Mouse (Mus musculus) midbrain, embryonic 11.5 days (tissue): ENCODE results near the gene Tmx2. TPM values are rescaled to one million over a fixed set of nuclear protein-coding genes. Genes with fewer than 3 reads are reported as not detected.

ENCODE experiments used
- ATAC-seq: fragments of 200-750 bp; cut with Nextera tagmentation; 2 replicates; pipeline ENCODE4 v1.8.0; 2017; ENCODE audit warnings: moderate TSS enrichment, moderate library complexity; ENCODE audit not compliant: low FRiP score
- DNase-seq: peaks from one replicate; pipeline ENCODE4 v3.0.0; 2015; ENCODE audit warnings: low spot score; ENCODE audit errors: missing footprints
- H3K27ac ChIP-seq: fragments of 300-500 bp; sonication (generic); 2 replicates; pipeline ENCODE4 v1.5.1; 2014; ENCODE audit warnings: low read depth, low read length
- H3K27me3 ChIP-seq: fragments of 300-500 bp; sonication (generic); 2 replicates; pipeline ENCODE4 v1.6.1; 2014; ENCODE audit warnings: mild to moderate bottlenecking, low read length, moderate library complexity, mixed read lengths; ENCODE audit not compliant: control insufficient read depth, insufficient read depth
- H3K36me3 ChIP-seq: fragments of 300-500 bp; sonication (generic); 2 replicates; pipeline ENCODE4 v1.6.1; 2014; ENCODE audit warnings: mild to moderate bottlenecking, low read length, moderate library complexity, mixed read lengths; ENCODE audit not compliant: control insufficient read depth, insufficient read depth
- H3K4me1 ChIP-seq: fragments of 300-500 bp; sonication (generic); 2 replicates; pipeline ENCODE4 v1.6.1; 2014; ENCODE audit warnings: low read length; ENCODE audit not compliant: control insufficient read depth, insufficient read depth
- H3K4me2 ChIP-seq: fragments of 300-500 bp; sonication (generic); 2 replicates; pipeline ENCODE4 v1.6.1; 2014; ENCODE audit warnings: mild to moderate bottlenecking, moderate library complexity
- H3K4me3 ChIP-seq: fragments of 300-500 bp; sonication (generic); 2 replicates; pipeline ENCODE4 v1.5.1; 2014; ENCODE audit warnings: low read depth, low read length
- H3K9ac ChIP-seq: fragments of 300-500 bp; sonication (generic); 2 replicates; pipeline ENCODE4 v1.6.1; 2014; ENCODE audit warnings: low read length
- H3K9me3 ChIP-seq: fragments of 300-500 bp; sonication (generic); 2 replicates; pipeline ENCODE4 v1.6.1; 2016; ENCODE audit warnings: low read length; ENCODE audit not compliant: control insufficient read depth
- WGBS: fragments of 180-500 bp; shearing (Covaris S2); extraction: QIAGEN DNeasy Blood & Tissue Kit; methylation state at CpG from one replicate; pipeline ENCODE4 v1.1.7; 2014; 5-methylcytosine and 5-hydroxymethylcytosine counted together
- polyA plus RNA-seq: library from polyadenylated mRNA; unstranded; fragments of >200 nt; fragmentation: Nextera tagmentation; extraction: Ambion mirVana; gene quantifications from 2 replicates; pipeline ENCODE4 v1.2.1, GENCODE M21; 2014

Gene Tmx2
- polyA plus RNA-seq, 1 experiment from 2014 or later = 195 TPM

DNA sequence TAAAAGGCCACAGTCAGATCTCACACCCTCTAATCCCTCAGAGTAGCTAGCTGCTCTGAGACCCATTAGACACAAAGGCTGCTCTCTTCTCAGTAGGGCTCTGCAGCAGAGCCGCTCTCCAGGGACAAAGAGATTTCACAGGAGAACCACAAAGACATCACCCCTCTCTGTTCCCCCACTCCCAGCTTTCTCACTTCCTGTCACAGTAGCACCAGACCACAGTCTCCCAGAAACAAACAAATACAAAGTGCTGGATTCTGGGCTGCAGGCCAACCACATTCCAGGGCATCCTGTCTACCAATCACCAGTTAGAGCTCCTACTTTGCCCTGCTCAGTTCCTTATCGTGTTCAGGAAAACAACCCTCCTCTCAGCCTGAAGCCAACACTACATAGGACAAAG lies 43.3 kb downstream of the Tmx2 start:
- DNase-seq = peak; percentile 94
- H3K4me3 ChIP-seq = no peak overlapping the region
- H3K9me3 ChIP-seq = no peaks in the 10 kb centered on the region
- H3K27me3 ChIP-seq = no peaks in the 10 kb centered on the region
- peak overlapping the region; percentile 16; the same call in 1 of the 2 replicates for H3K4me2 ChIP-seq
- H3K27ac ChIP-seq = peak overlapping the region; percentile 83
- H3K9ac ChIP-seq = peak overlapping the region; percentile 21; the same call in 1 of the 2 replicates
- H3K4me1 ChIP-seq = peaks cover 38% of the 10 kb centered on the region
- peak; percentile 91 for ATAC-seq
- WGBS = 2% methylated on average over 2 of the region's 2 CpGs
- H3K36me3 ChIP-seq = no peaks in the 10 kb centered on the region

DNA sequence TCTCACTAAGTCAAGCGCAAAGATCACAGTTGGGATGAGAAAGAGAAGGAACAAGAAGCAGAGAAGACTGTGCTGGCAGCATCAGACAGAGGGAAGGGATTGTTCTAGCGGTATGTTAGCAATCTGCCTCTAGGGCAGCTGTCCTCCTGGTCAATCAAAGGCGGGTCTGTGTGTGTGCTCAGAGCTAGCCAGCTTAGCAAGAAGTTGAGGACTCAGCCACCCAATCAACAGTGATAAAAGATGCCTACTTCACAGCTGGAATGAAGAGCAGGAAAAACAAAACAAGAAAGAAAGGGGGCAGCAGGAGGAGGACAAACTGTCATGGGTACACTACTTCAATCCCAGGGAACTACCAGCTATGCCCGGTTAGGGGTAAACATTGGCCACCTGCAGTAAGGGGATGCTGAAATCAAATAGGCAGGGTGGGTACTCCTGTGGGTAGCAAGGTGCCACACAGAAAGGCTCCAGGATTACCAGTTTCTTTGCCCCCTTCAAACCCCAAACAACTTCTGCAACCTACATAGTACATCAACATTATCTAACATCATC lies 43.9 kb downstream of the Tmx2 start:
- H3K27me3 ChIP-seq = no peaks in the 10 kb centered on the region
- H3K4me3 ChIP-seq = no peak overlapping the region
- H3K27ac ChIP-seq = peak overlapping the region; percentile 83
- H3K36me3 ChIP-seq = no peaks in the 10 kb centered on the region
- ATAC-seq = peak; percentile 45
- 27% methylated on average over 4 of the region's 4 CpGs for WGBS
- no peaks in the 10 kb centered on the region for H3K9me3 ChIP-seq
- no peak overlapping the region for H3K9ac ChIP-seq
- peak overlapping the region; percentile 16; the same call in 1 of the 2 replicates for H3K4me2 ChIP-seq
- H3K4me1 ChIP-seq = peaks cover 38% of the 10 kb centered on the region
- peak; percentile 91 for DNase-seq

DNA sequence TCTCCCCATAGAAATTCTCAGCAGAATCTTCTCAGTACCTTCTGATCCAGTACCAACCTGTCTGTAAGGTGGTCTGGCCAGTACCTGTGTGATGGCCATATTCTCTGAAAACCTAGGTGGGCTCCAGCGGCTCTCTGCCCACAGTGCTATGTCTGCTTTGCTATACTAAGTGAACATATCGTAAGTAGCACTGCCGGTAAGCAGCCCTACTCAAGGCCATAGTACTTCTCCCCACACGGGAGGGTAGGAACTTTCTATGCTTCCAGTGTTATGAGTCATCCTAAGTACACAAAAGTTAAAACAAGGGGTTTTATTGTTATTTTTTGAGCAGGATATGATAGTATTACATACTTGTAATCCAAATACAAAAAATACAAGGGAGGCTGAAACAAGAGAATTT lies 44.9 kb downstream of the Tmx2 start:
- Histone ChIP-seq H3K9me3 (no peaks in the 10 kb centered on the region), H3K27me3 (no peaks in the 10 kb centered on the region), H3K27ac (no peak overlapping the region), H3K4me3 (no peak overlapping the region), H3K9ac (no peak overlapping the region), H3K36me3 (no peaks in the 10 kb centered on the region), H3K4me1 (peaks cover 38% of the 10 kb centered on the region), H3K4me2 (no peak overlapping the region)
- WGBS = 91% methylated on average over 4 of the region's 4 CpGs
- ATAC-seq (no peak), DNase-seq (no peak)

DNA sequence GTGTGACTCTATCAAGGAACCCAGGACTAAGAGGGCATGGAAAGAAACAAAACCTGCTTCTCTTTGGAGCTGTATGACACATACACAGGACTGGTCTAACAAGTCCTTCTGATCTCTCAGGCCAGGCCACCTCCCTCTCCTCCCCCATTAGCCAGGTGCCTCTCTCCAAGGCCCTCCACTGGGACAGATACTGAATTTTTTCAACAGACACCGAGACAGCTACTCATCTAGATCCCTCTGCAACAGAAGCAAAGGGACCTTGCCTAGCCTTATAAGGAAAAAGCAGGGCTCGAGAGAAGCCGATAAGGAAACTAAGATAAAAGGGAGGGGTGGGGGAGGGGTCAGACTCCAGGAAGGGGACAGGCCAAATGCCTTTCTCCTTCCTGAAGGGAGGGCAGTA lies 45.9 kb downstream of the Tmx2 start:
- ATAC-seq = no peak
- DNase-seq = no peak
- H3K9me3 ChIP-seq = no peaks in the 10 kb centered on the region
- peaks cover 31% of the 10 kb centered on the region for H3K4me1 ChIP-seq
- H3K9ac ChIP-seq = no peak overlapping the region
- WGBS = 5% methylated on average over 3 of the region's 3 CpGs
- H3K27me3 ChIP-seq = no peaks in the 10 kb centered on the region
- H3K27ac ChIP-seq = no peak overlapping the region
- H3K36me3 ChIP-seq = no peaks in the 10 kb centered on the region
- H3K4me2 ChIP-seq = no peak overlapping the region
- H3K4me3 ChIP-seq = no peak overlapping the region

DNA sequence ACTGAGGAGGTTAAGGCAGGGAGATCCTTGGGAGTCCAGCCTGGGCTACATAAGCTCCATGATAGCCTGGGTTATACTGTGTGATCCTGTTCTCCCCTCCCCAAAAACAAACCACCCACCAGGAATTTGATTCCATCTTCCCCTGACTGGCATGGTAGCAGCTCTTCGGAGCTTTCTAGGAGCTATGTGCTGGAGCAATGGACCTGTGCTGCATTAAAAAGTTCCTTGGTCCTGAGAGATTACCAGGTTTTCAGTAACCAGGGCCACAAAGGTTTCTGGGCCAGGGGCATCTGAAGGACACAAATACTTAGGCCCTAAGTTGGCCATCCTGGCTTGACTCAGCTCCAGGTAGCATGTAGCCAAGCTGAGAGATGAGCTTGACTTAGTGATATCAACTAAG lies 46.9 kb downstream of the Tmx2 start:
- Histone ChIP-seq H3K4me2 (no peak overlapping the region), H3K4me3 (no peak overlapping the region), H3K9ac (no peak overlapping the region), H3K27me3 (no peaks in the 10 kb centered on the region), H3K36me3 (no peaks in the 10 kb centered on the region), H3K27ac (no peak overlapping the region), H3K9me3 (no peaks in the 10 kb centered on the region), H3K4me1 (peaks cover 23% of the 10 kb centered on the region)
- no peak for ATAC-seq
- peak; percentile 81 for DNase-seq
- 85% methylated on average over 1 of the region's 1 CpGs for WGBS

DNA sequence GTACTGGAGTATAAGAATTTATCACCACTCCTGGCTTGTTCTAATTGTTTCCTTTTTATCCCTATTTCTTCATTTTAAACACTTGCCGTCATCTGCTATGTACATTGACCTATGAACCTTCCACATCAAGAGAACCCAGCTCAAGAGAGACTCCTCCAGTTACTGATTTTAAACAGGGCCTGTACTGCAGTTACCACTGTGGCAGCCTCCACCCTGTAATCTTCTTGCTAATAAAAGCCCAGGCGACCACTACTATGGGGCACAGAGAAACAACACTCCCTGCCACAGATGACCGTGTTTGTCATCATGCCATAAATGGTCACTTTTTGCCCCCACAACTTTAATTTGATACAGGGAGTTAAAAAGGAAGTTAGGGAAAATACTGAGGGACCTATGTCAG lies 51.9 kb downstream of the Tmx2 start:
- H3K4me2 ChIP-seq = no peak overlapping the region
- H3K9ac ChIP-seq = no peak overlapping the region
- no peak for DNase-seq
- no peaks in the 10 kb centered on the region for H3K4me1 ChIP-seq
- no peak for ATAC-seq
- no peak overlapping the region for H3K27ac ChIP-seq
- H3K9me3 ChIP-seq = no peaks in the 10 kb centered on the region
- 70% methylated on average over 3 of the region's 3 CpGs for WGBS
- H3K4me3 ChIP-seq = no peak overlapping the region
- no peaks in the 10 kb centered on the region for H3K36me3 ChIP-seq
- H3K27me3 ChIP-seq = no peaks in the 10 kb centered on the region

DNA sequence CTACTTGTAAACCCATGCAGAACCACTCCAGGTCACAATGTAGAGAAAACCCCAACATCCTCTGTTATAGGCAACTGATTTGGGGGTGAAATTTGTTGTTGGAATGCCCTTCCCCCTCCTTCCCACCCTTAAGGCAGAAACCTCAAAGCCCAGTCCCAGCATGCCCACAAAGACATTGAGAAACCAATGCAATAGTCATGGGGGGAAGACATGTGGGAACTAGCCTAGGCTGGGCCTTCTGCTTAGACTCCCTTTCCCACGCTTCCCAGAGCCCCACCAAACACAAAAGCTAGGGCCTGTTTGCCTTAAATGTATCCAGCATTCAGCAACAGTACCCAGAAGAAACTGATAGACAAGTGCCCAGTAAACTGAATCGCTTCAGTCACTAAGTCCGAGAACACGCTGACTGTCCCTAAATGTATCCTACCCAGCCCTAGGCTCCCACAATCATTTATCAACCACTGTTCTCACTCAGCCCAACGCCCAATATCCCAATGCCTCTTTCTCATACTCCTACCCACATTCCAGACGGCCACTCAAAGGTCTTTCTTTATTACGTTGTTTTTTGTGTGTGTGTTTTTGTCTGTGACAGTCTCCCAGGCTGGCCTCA lies 52.5 kb downstream of the Tmx2 start:
- no peak for ATAC-seq
- H3K27ac ChIP-seq = no peak overlapping the region
- WGBS = 84% methylated on average over 7 of the region's 7 CpGs

DNA sequence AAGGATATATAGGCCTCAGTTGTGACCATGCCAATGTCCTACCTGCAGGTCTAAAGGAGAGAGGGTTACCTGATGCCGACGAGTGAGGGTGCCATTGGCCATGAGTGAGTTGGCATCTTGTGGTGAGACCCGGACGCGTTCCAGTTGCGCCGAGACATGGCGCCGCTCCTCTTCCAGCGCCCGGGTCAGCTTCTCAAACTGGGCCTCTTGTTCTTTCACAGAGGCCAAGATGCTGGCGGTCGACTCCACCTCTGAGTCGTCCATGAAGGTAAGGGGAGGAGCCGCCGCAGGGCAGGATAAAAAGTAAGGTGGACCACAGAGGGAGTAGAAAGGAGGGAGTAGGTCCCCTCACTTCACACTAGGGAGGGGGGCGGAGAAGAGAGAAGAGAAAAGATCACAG lies 54.7 kb downstream of the Tmx2 start:
- 95% methylated on average over 17 of the region's 17 CpGs for WGBS
- H3K4me2 ChIP-seq = no peak overlapping the region
- H3K27ac ChIP-seq = no peak overlapping the region
- H3K27me3 ChIP-seq = no peaks in the 10 kb centered on the region
- peaks cover 4% of the 10 kb centered on the region for H3K36me3 ChIP-seq
- no peak overlapping the region for H3K9ac ChIP-seq
- H3K4me1 ChIP-seq = no peaks in the 10 kb centered on the region
- no peak for ATAC-seq
- H3K4me3 ChIP-seq = no peak overlapping the region
- no peak for DNase-seq
- H3K9me3 ChIP-seq = no peaks in the 10 kb centered on the region

More for the DNA sequence above, 52.5 kb downstream of the Tmx2 start:
- H3K9me3 ChIP-seq = no peaks in the 10 kb centered on the region
- no peak for DNase-seq
- no peak overlapping the region for H3K4me3 ChIP-seq
- H3K9ac ChIP-seq = no peak overlapping the region
- no peaks in the 10 kb centered on the region for H3K27me3 ChIP-seq
- no peaks in the 10 kb centered on the region for H3K4me1 ChIP-seq
- H3K4me2 ChIP-seq = no peak overlapping the region
- no peaks in the 10 kb centered on the region for H3K36me3 ChIP-seq

DNA sequence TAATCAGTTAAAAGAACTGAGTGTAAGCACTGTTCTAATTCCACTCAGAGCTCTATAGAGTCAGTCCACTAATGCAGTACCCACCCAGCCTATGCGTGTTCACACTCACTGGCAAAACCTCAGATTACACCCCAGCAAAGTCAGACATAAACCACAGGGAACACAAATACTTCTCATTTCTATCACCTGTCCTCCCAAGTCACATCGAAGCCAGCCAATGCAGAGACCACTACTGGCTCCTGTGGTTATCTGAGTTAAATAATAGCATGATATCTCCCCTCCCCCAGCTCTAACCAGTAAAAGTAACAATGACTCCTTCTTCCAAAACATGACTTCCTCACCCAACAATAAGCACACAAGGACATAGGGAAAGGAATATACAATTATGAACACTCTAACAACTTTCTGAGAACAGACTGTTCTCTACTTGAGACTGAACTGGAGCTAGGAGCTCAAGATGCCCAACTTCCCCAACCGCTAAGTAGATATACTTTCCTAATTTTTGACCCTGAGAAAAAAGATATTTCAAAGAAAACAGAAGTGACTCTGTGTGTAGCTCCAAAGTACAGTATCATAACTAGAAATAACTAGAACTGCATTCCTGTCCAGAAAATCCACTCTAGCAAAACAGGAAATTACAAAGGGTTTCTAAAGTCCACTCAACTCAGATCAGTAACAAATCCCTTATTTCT lies 55.4 kb downstream of the Tmx2 start:
- Histone ChIP-seq H3K27ac (no peak overlapping the region), H3K27me3 (no peaks in the 10 kb centered on the region), H3K9ac (no peak overlapping the region), H3K4me2 (no peak overlapping the region), H3K4me1 (no peaks in the 10 kb centered on the region), H3K36me3 (peaks cover 4% of the 10 kb centered on the region), H3K9me3 (no peaks in the 10 kb centered on the region), H3K4me3 (no peak overlapping the region)
- ATAC-seq (no peak), DNase-seq (no peak)
- WGBS = 93% methylated on average over 3 of the region's 3 CpGs
